Mouse (Mus musculus) right cerebral cortex, postnatal 36 days (tissue): Measurements from ENCODE around the gene Arsg.

Experiments
- DNase-seq, 2 experiments: peaks; one replicate each; pipeline ENCODE4 v3.0.0; 2022; ENCODE audit warnings: low spot score in 2 of 2, mixed read lengths in 1 of 2

Gene Arsg

DNA sequence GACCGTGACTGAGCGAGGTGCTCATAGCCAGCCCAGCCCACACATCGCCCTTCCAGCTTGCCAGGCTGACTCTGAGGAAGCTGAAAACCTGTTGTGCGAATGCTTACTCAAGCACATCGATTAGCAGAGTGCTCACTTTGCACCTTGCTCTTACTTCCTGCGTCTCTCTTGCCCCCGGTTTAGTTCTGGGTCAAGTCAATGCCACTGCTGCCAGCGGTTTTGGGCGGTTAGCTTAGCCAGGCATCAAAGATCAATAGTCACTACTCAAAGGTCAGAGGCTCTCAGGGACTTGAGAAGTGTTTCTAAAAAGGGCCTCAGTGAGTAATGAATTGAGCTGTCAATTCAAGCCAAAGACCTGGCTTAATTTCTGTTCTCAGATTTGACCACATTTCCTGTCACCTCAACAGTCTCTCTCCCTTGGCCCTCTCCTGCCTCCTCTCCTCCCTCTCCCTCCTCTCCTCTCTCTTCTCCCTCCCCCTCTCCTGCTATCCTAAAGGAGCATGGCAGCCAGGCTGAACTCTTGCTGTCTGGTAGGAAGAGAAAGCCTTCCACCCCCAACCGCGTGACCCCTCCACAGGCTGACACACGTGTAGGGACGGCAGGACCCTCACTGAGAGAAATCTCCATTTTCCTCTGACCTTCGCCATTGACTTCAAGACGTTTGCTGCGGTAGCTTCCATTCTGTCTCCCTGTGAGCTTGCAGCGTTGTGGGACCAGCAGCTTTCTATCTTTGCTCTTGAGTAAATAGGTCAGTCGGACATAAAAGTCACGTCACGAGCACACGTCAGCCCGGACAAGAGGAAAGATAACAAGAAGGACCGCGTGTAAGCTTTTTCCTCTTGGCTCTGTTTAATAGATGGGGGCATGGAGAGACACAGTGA is 22.0 kb downstream of the Arsg start:
- DNase-seq, result no peak

GRCm38 (mm10) chr11:109495771-109496474 is 22.7 kb downstream of the Arsg start:
- no peak for DNase-seq

DNA sequence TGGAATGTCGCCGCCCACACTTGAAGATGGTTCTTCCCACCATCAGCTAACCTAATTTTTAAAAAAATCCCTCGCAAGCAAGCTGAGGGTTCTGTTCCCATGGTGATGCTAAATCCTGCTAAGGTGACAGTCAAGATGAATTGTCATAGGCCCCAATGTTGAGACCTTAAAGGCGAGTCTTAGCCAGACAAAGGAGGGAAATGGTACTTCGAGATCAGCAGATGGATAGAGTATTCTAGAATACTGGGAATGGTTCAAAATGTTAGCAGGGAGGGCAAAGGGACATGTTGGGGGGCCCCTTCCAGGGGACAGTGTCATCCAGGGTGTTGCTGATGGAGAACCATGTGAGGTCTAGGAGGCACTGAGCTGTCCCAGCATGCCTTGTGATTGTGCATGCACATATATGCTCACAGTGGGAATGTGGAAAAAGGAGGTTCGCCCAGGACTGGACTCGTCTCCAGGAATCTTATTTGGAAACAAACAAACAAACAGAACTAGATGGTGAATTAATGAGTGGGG is 23.4 kb downstream of the Arsg start:
- DNase-seq, result no peak

GRCm38 (mm10) chr11:109496996-109497714 is 24.0 kb downstream of the Arsg start:
- DNase-seq, result no peak

DNA sequence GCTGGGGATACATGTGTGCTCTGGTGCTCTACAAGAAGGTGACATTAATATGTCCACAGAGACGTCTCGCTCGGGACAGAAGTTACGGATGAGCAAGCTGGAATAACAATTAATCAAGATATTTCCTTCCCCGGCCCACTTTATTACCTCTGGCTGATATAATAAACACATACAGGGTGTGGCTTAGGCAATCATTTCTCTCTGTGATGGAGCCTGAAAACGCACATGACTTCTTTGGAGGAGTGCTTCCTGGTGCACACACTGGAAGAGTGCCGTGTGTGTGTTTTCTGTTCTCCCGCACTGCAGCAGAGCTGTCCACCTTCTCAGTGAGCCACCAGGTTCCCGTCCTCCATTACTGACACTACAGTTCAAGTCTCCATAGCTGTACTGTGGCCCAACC is 24.8 kb downstream of the Arsg start:
- no peak for DNase-seq

DNA sequence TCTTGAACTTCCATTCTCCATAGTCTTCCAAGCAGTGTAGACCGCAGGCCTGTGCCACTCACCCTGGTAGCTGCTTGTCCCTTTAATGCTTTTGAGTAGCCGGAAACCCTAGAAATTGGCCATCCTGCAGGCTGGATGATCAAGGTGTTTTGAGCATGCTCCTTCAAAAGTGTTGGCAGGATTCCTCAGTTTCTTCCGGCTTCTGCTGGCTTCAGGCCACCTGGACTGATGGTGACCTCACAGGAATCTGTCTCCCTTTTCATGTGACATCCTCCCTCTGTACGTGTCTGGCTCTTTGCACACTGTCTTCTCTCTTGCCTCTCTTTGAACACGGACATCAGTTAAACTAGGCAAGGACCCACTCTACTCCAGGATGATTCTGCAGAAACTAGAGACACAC is 27.0 kb downstream of the Arsg start:
- DNase-seq, result no peak

DNA sequence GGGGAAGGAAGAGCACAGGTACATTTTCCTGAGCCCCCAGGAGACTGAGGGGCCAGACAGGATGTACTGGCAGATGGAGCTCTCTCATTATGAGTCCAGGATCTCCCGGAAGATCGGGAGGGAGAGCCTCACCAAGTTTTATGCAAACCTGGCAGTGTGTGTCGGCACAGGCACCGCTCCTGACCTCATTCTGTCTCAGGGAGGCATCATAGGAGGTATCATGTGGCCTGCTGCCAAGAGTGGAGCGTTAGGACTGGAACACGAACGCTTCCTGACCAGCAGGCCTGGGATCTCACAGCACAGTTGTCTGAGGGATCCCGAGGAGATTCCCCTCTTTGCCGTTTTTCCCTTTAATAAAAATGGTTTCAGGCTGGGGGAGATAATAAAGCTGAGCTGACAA is 31.8 kb downstream of the Arsg start:
- no peak for DNase-seq

- no peak for DNase-seq
These were observed 32.6 kb downstream of the Arsg start for GRCm38 (mm10) chr11:109505823-109506222.

DNA sequence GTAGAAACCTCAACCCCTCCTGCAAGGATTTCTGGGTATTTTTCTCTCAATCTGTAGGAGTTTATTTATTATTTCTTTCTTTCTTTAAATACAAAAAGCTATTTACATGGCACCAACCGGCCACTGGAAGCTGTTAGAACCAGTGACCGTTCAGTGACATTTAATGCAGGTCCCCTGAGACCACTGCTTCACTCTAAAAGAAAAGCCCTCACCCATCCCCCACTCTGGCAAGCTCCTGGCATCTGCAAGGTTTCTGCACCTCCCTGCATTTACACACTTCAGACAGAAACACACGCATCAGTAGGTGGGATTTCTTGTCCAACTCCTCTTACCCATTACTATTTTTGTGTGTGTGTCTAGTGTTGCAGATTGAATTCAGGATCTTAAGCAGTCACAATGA is 33.9 kb downstream of the Arsg start:
- no peak for DNase-seq

DNA sequence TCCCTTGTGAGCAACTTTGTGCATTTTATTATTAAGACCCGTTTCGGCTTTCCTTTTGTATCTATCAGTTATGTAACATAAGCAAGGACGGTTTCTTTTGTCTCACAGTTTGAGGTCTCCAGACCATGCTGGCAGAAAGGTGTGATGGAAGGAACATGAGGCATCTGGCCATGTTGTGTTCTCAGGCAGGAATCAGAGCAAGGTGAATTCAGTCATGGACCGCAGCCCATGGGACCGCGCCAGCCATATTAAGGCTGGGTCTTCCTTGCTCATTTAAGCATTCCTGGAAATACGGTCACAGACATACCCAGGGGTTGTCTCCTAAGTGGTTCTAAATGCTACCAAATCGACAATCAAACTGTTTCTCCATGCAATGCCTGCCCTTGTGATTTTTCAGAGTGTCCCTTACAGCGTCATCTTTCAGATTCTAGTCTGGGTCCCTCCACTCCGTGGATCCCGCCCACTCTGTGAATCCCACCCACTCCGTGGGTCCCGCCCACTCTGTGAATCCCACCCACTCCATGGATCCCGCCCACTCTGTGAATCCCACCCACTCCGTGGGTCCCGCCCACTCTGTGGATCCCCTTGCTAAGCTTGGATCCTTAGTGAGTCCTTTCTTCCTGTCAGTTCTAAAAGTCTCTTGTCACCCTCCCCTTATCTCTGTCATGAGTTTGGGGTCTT is 40.0 kb downstream of the Arsg start:
- DNase-seq, result no peak

DNA sequence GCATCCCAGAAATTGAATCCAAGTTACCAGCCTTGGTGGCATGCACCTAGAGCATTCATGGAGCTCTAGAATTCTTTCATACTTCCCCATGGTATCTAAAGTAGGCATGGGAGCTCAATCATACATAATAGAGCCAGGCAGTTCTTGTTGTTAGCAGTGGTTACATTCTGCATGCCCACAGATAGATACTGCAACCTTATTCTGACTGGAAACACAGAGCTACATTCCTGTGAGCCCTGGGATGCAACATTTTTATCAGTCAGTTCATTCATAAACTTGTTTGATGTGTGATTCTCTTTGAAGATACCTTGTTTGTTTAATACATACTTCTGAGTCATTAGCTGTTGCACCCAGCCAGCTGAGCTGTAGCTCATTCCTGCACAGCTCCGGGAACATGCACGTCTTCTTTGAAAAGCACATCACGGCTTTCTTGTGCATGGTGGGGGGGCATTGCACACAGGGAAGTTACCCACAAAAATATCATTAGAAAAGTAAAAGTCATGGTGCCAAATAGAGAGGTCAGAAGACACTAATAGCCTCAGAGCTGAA is 41.0 kb downstream of the Arsg start:
- no peak for DNase-seq

- no peak for DNase-seq
These were observed 44.2 kb downstream of the Arsg start for GRCm38 (mm10) chr11:109517330-109517729.

- no peak for DNase-seq
These were observed 44.6 kb downstream of the Arsg start for GRCm38 (mm10) chr11:109517816-109518215.

- DNase-seq, result no peak
These were observed 47.8 kb downstream of the Arsg start for GRCm38 (mm10) chr11:109520958-109521357.

DNA sequence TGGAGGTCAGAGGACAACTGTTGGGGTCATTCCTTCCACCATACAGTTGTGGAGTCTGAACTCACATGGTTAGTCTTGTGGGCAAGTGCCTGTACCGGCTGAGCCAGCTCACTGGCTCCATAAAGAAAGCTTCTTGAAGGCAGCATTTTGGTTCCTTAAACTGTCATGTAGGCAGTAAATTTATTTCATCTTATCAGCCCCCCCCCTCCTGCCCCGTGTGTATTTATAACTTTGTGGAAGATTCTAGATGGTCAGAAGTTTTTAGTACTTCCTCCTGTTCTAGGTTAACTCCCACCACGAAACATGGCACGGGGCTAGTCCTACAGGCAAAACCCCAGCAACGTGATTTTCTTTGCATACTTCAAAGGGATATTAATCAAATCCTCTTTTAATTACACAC is 51.7 kb downstream of the Arsg start:
- DNase-seq, result no peak

DNA sequence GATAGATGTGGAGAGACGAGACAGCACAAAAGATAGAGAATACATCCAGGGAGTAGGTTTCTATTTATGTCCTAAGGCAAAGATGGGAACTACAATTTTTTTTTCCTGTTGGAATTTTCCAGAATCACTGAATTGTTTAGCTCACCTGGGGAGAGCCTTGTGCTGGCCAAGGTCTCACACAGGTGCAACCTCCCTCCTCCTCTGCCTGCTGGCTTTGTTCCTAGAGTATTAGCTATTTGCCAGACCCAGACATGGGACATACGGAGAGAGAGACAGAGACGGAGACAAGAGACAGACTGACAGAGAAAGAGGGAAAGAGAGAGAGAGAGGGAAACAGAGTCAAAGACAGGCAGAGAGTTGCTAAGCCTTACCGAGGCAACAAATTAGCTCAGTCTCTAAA is 52.4 kb downstream of the Arsg start:
- DNase-seq, result no peak

DNA sequence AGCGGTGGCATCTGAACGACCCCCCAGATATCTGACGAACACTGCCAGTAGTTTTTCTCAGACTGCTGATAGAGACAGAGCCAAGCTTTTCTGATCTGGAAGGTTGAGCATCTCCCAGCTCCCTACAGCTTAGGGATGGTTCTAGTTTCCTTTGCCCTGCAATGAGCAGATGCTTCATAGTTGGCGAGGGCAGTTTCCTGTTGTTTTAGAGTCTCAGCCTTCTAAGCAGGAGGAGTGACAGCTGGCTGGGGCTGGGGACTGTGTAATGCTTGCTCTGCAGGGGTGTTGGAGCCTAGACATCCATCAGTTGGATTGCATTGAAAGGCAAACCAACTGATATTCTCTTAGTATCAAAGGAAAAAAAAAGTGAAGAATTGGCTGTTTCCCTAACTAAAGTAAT is 56.9 kb downstream of the Arsg start:
- no peak for DNase-seq

DNA sequence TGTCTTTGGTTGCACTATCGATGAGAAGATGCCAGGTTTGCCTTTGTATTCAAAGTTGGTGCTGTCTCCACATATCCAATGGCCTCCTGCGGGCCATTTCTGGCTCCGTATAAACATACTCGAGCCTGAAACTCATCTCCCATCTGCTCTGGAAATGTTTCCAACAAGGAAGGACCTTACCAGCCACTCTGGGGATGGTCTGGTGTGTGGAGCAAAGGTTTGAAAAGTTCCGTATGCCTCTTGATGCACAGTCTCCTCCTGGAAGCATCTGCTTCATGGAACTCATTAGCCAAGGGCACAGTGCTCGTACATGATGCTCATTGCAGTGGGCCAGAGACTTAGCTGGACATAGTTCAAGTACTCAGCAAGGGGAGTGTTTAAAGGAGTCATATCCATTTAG is 62.8 kb downstream of the Arsg start:
- no peak for DNase-seq

GRCm38 (mm10) chr11:109536939-109537338 is 63.8 kb downstream of the Arsg start:
- DNase-seq, result no peak

DNA sequence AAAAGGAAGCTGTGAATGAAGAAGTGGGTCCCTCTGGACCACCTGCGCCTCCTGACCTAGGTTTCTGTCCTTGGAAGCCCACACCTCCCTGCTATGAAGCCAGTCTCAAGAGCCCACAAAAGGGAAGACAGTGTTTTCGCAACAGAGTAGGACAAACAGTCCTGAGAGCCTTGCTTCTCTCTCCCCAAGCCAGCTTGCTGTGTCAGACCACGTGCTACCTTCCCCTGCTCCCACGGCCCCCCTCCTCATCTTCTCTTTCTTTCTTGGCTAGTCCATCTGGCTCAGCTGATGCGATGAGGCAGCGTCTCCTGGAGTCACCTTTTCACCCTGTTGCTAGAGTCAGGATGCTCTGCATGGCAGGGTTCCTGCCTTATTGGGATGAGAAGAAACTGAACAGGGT is 66.1 kb downstream of the Arsg start:
- DNase-seq, result no peak

DNA sequence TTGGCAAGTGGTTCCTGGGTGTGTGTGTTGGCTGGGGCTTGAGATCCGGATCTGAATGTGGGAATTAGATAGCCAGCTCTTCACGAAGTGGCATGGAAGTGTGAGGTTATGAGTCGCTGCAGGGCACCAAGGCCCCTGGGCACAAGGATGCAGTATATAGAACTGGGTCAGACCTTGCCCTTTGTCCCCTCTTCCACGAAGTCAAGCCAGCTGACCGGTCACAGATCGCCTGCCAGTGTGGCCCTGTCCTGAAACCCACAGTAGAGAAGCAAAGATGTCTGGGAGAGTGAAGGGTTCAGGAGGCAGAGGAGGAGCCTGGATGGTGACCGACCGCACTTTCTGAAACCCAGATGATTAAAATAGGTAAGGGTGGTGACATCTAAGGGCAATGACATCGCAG is 70.3 kb downstream of the Arsg start:
- no peak for DNase-seq
